Mouse (Mus musculus) kidney, adult 11 months (tissue): ENCODE measurements around the gene Mars.
"Not testable (repeated sequence)": the region's sequence is repeated elsewhere in the genome, so short reads cannot be mapped to it uniquely, and the experiment has no call there.

ENCODE experiments used
- DNase-seq: peaks from one replicate; pipeline ENCODE4 v3.0.0; 2022

Gene Mars

DNA sequence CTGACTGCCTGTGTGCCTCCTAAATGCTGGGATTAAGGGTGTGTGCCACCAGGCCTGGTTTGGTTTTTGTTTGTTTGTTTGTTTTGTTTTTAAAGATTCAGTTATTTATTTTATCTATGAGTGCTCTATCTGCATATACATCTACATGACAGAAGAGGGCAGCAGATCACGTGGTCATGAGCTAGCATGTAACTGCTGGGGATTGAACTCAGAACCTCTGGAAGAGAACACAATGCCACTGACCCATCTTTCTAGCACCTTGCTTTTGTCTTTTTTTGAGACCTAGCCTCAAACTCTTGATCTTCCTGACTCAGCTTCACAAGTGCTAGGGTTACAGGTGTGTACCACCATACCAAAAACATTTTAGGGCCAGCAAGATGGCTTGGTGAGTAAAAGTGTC, 23.7 kb upstream of the Mars start:
- no peak for DNase-seq

DNA sequence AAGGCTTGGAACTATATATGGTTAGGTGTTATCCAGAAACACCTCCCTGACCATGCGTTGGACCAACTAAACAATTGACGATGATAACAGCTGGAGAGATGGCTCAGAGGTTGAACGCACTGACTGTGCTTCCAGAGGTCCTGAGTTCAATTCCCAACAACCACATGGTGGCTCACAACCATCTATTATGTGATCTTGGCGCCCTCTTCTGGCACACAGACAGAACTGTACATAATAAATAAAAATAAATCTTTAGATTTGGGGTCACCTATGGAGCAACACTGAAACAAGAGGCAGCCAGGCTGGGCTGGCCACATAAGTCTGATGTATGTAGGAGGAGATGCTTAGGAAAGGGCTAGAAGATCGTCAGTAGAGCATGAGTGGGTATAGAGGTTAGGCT, 21.6 kb upstream of the Mars start:
- no peak for DNase-seq

DNA sequence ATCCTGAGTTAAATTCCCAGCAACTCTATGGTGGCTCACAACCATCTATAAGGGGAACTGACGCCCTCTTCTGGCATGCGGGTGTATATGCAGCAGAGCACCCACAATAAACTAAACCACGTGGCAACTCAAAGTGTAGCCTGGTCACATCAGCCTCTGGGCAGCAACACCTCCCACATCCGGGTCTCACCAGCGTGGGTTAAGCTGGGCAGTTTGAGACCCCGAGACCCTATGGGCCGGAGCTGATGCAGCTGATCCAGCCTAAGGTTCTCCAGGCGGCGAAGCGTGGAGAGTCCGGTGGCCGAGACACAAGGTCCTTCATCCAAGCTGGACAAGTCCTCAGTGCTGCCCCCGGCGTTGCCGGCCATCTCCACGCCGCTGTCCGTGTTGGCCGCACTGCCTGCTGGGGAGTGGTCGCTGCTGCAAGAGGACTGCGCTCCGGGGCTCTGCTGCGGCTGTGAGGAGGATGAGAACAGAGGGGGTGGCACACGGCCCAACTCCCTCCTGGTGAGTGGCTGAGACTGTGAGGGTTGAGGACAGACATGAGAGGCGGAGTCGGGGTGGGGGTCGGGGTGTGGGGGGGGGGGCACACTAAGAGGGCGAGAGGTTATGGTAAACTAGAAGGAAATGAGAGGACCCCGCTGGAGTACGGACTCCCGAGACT, 20.8 kb upstream of the Mars start:
- no peak for DNase-seq

DNA sequence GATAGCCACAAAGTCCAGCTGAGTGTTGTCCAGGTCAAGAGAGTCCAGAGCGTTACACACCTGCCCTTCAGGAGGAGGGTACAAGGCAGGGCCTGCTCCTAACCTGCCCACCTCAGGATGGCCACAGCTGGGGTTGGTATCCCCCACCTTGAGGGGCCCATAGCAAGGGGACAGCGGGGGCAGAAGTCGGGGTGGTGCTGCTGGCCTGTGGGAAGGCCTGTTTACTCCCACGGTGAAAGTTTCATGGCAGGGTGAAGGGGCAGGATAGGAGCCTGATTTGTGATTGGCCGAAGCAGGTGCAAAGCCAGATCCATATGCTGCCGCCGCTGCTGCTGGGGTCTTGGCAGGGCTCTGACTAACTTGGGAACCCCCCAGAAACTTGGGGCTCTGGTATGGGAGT, 18.6 kb upstream of the Mars start:
- no peak for DNase-seq

DNA sequence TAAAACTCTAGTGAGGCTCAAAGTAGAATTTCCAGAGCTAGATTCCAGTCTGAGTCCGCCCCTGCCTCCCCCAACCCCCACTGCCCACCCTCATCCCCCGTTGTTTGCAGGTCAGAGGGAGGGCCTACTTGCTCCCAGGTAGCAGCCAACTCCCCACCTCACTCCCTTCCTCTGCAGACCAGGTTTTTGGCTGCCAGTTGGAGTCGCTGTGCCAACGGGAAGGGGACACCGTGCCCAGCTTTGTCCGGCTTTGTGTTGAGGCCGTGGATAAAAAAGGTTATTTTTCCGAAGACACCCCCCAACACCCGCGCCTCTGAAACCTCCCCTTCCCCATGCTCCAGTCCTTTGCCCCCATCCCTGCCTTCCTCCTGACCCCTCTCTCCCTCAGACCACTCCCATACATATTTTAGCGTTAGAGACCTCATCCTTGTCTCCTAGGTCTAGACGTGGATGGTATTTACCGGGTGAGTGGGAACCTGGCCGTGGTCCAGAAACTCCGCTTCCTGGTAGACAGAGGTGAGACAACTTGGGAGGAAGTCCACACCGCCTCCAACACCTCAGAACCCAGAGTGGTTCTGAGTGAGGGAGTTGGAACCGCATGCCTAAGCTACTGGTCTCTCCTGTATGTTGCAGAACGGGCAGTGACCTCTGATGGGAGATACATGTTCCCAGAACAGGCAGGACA, 16.0 kb upstream of the Mars start:
- no peak for DNase-seq

DNA sequence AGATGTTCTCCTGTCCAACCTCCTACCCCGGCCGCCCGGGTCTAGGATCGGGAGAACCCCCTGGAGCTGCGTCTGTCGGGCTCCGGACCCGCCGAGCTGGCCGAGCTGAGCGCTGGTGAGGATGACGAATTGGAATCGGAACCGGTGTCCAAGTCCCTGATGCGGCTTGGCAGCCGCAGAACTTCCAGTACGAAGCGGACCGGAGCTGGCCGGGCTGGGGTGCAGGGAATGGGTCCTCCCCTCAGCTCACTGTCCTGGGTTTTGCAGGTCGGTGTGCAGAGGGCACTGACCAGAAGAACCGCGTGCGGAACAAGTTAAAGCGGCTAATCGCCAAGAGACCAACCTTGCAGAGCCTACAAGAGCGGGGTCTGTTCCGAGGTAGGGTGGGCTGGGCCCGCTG, 15.2 kb upstream of the Mars start:
- no peak for DNase-seq

DNA sequence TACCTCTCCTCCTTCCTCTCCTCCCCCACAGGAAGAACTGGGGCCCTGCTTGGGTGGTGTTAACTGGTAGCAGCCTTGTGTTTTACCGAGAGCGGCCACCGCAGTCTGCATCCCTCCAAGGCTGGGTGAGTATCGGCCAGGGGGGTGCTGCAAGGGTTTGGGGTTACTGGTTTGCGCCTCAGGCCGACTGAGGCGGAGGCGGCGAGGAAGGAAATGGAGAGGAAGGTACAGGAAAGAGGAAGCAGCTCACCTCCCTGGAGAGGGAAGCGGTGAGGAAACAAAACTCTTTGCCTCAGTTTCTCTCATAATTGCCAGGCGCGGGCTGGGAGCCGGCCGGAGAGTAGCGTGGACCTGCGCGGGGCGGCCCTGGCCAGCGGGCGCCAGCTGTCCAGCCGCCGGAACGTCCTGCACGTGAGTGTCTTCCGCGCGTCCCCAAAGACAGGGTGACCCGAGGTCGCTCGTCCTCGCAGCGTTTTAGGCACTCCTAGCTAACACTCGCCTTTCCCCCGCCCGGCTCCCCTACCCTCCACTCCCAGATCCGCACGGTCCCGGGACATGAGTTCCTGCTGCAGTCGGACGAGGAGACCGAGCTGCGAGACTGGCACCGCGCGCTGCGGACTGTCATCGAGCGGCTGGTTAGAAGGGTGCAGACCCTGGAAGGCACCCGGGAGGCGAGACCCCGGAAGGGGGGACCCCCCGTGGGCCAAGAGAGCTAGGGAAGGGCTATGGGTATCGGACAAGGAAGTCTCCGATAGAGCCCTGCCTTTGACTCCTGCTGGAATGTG, 14.6 kb upstream of the Mars start:
- DNase-seq: no peak

DNA sequence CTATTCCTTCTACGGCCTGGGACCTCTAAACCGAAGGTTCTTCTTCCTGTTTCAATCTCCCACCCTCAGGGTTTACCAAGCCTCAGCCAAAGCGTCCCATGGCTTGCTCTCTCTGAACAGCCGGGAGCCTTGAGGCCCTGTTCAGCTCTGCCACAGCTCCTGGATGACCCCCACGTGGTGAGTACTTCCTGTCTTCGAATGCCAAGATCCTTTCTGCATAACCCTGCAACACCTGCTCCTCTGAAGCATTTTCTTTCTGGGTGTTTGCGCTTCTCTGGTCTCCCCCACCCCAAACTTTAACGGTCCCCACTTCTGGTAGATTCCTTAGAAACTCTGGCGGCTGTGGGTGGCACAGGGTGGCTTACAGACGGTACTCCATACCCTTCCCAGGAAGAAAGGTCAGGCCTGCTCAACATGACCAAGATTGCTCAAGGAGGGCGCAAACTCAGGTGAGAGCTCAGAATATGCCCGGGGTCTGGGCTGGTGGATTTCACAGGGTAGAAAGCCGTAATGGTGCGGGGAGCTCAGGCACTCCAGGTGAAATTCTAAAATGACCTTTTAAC, 13.9 kb upstream of the Mars start:
- DNase-seq: no peak

DNA sequence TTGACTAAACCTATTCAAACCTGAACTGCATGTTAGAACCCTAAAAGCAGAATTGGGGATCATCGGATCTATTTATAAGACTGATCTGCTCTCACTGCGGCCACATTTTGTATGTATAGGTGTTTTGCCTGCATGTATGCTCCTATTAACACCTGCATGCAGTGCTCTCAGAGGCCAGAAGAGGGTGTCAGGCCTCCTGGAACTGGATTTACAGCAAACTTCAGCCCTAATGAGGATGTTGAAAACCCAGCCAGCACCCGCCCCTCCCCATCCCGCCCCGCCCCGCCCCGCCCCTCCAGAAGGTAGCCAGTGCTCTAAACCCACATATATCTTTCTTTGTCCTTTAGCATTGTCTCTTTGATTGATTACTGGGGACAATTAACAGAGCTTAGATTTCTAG, 12.9 kb upstream of the Mars start:
- peak; percentile 53 for DNase-seq

DNA sequence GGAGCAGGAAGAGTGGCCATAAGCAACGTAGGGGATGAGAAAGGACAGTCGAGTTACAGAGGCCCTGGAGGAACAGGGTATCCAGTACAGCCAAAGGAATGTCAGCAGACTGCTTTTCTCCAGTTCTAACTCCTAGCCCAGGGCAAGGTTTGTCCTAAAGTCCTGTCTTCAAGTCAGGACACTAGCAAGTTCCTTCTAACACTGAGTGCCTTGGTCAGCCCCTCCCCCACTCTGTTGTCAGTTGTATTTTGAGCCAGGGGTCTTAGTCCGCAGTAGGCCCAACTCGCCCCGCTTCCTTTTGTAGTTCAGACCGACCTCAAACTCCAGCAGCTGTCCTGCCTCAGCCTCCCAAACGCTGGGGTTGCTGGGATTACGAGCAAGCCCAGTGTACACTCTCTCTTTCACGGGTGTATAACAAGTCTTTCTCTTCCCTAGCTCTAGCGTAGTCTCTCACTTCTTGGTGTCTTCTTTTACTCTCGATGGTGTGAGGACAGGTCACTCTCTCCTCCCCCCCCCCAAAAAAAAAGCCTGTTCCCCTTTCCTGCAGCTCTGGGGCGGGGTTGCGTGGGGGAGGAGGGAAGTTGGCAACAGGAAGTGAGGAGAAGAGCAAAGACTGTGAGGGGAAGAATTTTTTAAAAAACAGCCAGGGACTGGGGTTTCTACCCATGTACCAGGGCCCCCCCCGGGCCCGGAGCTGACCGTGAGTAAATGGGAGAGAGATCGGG, 11.7 kb upstream of the Mars start:
- no peak for DNase-seq

DNA sequence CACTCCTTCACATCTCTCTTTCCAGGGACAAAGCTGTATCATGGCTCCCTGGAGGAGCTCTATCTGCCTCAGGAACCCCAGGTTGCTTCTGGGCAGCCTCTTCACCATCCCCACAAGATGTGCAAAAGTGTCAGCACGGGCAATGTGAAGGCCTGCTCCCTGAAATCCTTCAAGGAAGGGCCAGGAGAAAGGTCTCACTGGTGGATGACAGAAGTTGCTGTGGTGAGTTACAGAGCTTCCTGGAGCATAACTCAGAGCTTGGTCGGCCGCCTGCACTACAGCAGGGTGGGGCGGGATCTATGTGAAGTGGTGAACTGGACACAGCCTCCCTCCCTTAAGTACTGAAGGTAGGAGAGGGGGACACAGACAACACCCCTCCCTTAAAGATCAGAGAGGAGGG, 11.1 kb upstream of the Mars start:
- DNase-seq: no peak

DNA sequence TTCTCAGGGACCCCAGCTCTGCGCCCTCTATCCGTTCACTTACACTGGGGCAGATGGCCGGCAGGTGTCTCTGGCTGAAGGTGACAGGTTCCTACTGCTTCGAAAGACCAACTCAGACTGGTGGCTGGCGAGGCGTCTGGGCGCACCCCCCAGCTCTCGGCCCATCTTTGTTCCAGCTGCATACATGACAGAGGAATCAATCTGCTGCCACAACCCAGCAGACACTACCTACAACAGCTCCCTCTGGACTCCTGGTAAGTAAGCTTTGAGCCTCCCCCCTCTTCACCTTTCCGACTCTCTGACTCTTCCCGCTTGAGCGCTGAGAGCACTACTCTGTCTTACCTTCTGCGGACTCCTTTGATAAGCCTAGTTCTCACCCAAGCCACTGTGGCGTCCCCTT, 10.6 kb upstream of the Mars start:
- no peak for DNase-seq

DNA sequence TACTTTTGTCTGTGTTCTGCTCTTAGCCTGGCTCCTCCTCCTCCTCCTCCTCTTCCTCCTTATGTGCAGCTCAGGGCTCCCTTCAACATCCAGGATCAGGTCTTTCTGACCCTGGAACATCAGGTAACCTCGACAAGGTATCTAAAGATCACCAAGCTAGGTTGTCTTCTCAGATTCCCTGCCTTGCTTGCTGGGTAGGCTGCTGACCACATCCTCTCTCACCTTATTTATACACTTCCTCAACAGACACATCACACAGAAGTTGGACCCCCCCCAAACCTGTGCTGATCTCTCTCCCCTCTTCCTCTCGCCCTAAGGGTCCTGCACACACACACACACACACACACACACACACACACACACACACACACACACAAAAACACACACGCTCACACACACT, 10.0 kb upstream of the Mars start, which contains the start of gene Arhgap9:
Gene Arhgap9 (plus strand): TSS at position 344 of the 400 bp plus-strand sequence.
- no peak for DNase-seq

DNA sequence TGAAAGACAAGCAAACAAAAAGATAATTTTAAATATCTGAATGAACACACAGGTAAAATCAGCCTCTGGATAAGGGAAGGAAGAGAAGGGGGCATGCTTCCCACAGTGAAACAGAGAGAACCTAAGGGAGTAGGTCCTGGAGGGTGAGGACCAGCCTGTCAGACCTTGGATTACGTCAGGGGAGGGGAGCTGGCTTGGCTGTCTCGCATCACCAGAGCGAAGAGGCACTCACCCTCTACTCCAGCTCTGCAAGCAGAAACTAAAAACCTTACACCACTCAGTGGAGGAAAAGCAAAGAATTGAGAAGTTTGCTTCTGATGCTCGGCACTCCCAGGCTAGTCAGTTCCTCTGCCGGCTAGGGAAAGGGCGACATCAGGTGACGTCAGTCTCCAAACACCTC, 8.4 kb upstream of the Mars start:
- no peak for DNase-seq

DNA sequence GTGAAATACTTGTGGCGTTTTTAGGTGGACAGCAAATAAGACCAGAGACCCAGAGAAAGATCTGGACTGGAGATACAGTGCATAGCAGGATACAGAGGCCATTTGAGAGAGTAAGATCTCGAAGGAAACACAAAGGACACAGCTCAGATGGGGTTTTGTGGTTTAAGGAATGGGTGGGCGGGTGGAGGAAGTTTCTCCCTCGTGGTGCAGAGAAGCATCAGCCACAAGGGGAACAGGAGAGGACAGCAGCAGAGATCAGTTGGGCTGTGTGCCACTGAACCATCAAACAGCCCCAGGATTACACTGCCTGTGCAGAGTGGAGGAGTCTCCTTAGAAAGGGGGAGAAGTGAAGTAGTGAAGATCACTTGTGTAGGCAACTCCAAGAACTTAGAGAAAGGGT, 6.4 kb upstream of the Mars start:
- DNase-seq: no peak

DNA sequence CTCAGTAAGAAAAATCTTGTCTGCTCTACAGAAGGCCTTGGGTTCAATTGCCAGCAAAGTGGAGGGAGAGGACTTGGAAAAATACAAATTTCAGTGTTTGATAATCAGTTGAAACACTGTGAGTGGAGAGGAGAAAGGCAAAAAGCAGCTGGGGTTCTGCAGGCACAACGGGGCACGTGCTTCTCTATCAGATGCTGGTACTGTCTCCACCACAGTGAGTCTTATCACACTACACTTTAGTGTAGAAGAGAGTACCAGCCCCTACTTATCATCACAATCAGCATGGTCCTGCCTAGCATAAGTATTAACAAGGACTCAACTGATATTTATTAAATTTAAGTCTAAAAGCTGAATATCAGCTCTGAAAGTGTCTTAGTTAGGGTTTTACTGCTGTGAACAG, 5.7 kb upstream of the Mars start:
- no peak for DNase-seq

DNA sequence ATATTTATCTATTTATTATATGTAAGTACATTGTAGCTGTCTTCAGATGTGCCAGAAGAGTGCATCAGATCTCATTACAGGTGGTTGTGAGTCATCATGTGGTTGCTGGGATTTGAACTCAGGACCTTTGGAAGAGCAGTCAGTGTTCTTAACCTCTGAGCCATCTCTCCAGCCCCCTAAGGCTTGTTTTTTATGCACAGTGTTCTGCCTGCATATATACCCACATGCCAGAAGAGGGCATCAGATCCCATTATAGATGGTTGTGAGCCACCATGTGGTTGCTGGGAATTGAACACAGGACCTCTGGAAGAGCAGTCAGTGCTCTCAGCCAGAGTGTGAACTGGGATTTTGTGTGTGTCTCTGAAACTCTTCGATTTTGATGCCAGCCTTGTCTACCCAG, 3.4 kb upstream of the Mars start:
- not testable (repeated sequence) for DNase-seq

DNA sequence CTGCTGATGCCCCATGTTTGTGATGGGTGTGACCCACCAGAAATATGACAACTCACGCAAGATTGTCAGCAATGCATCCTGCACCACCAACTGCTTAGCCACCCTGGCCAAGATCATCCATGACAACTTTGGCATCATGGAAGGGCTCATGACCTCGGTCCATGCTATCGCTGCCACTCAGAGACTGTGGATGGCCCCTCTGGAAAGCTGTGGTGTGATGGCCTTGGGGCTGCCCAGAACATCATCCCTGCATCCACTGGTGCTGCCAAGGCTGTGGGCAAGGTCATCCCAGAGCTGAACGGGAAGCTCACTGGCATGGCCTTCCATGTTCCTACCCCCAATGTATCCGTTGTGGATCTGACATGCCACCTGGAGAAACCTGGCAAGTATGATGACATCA, 1.9 kb upstream of the Mars start:
- DNase-seq: not testable (repeated sequence)

DNA sequence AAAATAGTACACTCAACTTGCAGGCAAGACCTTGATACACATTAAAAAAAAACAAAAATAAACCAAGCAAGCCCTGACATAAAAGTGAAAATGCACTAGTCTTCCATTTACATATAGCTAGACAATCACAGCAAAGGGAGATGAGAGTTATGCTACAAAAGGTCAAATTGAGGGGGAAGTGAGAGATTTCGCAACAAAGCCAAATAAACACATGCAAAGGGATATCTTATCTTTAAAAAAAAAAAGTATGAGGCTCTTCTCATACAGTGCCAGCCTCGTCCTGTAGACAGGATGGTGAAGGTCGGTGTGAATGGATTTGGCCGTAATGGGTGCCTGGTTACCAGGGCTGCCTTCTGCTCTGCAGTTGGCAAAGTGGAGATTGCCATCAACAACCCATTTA, 1.3 kb upstream of the Mars start:
- no peak for DNase-seq

DNA sequence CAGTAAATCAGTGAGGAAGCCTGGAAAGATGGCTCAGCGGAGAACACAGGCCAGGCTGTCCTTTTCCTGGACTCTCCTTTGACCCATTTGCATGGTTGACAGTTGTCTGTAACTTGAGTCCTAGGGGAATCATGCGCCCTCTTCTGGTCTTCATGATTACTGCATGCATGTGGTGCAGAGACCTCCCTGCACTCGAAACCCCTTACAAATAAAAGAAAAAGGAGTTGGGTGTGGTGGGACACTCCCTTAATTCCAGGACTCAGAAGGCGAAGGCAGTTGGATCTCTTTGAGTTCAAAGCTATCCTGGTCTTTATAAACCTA, 730 bp upstream of the Mars start:
- DNase-seq: peak; percentile 82

DNA sequence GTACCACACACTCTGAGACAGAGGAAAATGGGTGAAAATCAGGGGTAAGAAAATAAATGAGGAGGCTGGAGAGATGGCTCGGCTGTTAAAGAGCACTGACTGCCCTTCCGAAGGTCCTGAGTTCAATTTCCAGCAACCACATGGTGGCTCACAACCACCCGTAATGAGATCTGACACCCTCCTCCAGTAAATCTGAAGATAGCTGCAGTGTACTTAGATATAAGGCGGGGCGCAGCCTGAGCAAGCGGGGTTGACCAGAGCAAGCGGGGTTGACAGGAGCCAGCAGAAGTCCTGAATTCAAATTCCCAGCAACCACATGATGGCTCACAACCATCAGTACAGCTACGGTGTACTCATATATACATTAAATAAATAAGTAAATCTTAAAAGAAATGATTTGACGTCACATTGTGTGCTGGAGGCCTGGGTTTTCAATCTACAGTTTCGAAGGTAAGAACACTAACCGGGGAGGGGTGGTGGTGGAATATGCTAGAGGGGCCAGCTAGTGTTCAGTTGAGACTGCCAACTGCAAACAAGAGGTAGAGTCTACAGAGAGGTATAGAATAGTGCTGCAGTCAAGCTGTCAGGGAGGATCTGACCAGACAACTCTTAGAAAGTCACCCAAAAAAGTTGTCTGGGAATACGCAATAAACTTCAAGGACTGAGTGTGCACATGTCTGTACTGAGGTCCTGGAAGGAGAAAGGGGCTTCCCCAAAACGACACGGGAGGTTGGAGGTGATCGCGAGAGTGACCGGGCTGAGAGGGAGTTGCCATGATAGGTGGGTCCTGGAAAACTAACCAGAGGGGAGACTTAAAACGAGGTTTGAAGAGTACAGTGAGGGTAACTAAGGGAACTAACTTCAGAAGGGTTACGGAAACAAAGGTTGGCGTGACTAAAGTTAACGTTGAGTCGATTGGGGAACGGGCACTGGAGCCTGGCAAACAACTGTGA, 787 bp downstream of the Mars start:
- no peak for DNase-seq

DNA sequence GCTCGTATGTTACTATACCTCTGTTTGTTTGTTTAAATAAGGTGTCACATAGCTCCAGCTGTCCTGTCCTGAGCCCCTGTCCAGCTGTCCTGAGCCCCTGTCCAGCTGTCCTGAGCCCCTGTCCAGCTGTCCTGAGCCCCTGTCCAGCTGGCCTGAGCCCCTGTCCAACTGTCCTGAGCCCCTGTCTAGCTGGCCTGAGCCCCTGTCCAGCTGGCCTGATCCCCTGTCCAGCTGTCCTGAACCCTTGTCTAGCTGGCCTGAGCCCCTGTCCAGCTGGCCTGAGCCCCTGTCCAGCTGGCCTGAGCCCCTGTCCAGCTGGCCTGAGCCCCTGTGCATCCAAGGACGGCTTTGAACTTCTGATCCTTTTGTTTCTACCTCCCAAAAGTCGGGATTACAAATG, 2.4 kb downstream of the Mars start:
- not testable (repeated sequence) for DNase-seq
